Mouse (Mus musculus) stomach, postnatal 0 days (tissue): ENCODE measurements around the gene Mea1.
A peak's percentile ranks its signal among the peaks of the same experiment; 100 is the strongest.

Experiments used
- CTCF ChIP-seq: IDR thresholded peaks from 2 replicates; pipeline ENCODE4 v1.5.1; 2016; ENCODE audit warnings: antibody characterized with exemption, low read depth, mild to moderate bottlenecking, moderate library complexity
- EP300 ChIP-seq: optimal IDR thresholded peaks from 2 replicates; pipeline ENCODE3; 2016; ENCODE audit warnings: antibody characterized with exemption

DNA sequence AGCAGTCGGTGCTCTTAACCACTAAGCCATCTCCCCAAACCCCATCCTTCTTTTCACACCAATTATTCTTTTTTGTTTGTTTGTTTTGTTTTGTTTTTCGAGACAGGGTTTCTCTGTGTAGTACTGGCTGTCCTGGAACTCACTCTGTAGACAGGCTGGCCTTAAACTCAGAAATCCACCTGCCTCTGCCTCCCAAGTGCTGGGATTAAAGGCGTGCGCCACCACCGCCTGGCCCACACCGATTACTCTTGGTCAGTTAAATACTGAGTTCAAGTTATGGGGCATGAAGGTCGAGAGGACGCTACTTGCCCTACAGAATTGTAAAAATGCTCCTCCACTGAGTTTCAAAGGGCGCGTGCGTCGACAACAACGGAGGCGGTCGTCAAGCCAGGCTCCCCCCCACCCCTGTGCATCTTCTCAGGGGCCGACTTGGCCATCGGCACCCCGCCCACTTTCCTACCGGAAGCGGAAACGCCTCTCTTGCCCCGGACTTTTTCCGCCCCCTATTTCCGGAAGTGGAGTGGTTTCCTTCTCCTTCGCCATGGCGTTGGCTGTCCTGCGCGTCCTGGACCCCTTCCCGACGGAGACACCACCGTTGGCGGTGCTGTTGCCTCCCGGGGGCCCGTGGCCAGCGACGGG, 32.5 kb downstream of the Mea1 start, which contains the start of gene Pex6:
- peak; percentile 25; the same call in 1 of the 2 replicates for TF ChIP-seq CTCF
- no peak for TF ChIP-seq EP300
